Mouse (Mus musculus): ENCODE data around the gene Gucy2g.

DNA sequence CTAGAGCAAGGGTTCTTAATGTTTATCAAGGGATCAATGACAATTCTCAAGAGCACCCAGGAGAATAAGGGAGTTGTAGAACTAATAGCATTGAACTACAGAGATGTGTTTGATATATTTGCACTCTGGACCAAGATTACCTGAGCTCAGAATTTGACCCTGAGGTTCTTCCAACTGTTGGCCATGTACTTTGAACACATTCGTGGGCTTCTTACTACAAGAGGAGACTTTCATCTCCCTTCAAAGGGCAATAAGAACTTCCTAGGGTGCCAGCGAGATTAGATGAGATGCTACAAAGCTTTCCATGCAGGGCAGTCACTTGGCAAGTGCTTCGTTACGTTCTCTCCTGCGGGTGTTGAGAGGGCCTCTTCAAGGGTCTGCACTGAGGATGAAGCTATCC lies 6.5 kb upstream of the Gucy2g start:
- TF ChIP-seq CTCF (IDR thresholded peaks at IDR 0.05; ENCODE audit: extremely low read depth, insufficient read depth, low read length) (no peak), POLR2A (IDR thresholded peaks at IDR 0.05; ENCODE audit: extremely low read depth, insufficient read depth, low read length) (no peak)
